Mouse (Mus musculus) T-helper 1 cell (primary cell): ENCODE measurements around the gene March4.

ENCODE experiments used
- in situ Hi-C: fragments of 300-600 bp; cut with MboI, MseI; formaldehyde crosslinking; loops from one replicate; pipeline ENCODE4 v1.15.1; 2025; ENCODE audit warnings: high pct_unique_total_duplicates

March4 gene

GRCm38 (mm10) chr1:72450790-72451189 lies 85.9 kb downstream of the March4 start:
- in situ Hi-C loops = no loop called here

GRCm38 (mm10) chr1:72449752-72450151 lies 87.0 kb downstream of the March4 start:
- in situ Hi-C loops = no loop called here

GRCm38 (mm10) chr1:72442747-72443146 lies 94.0 kb downstream of the March4 start:
- in situ Hi-C loops = no loop called here

- in situ Hi-C loops = no loop called here
These were observed 97.6 kb downstream of the March4 start for GRCm38 (mm10) chr1:72439146-72439545.

- in situ Hi-C loops = no loop called here
These were observed 99.8 kb downstream of the March4 start for GRCm38 (mm10) chr1:72436967-72437366.

GRCm38 (mm10) chr1:72434510-72434909 lies 102.2 kb downstream of the March4 start:
- in situ Hi-C loops = no loop called here

- in situ Hi-C loops = no loop called here
These were observed 104.2 kb downstream of the March4 start for GRCm38 (mm10) chr1:72432579-72432978.

- in situ Hi-C loops = no loop called here
These were observed 107.5 kb downstream of the March4 start for GRCm38 (mm10) chr1:72429107-72429807.

GRCm38 (mm10) chr1:72428526-72428925 lies 108.2 kb downstream of the March4 start:
- in situ Hi-C loops = no loop called here

GRCm38 (mm10) chr1:72426456-72426855 lies 110.3 kb downstream of the March4 start:
- in situ Hi-C loops = no loop called here

GRCm38 (mm10) chr1:72422121-72422520 lies 114.6 kb downstream of the March4 start:
- in situ Hi-C loops = no loop called here

- in situ Hi-C loops = no loop called here
These were observed 116.5 kb downstream of the March4 start for GRCm38 (mm10) chr1:72420220-72420619.

GRCm38 (mm10) chr1:72418744-72419655 lies 117.7 kb downstream of the March4 start:
- in situ Hi-C loops = no loop called here

GRCm38 (mm10) chr1:72414561-72415253 lies 122.0 kb downstream of the March4 start:
- in situ Hi-C loops = no loop called here

- in situ Hi-C loops = no loop called here
These were observed 122.6 kb downstream of the March4 start for GRCm38 (mm10) chr1:72414133-72414532.

- in situ Hi-C loops = no loop called here
These were observed 123.5 kb downstream of the March4 start for GRCm38 (mm10) chr1:72413205-72413604.

GRCm38 (mm10) chr1:72411108-72411507 lies 125.6 kb downstream of the March4 start:
- in situ Hi-C loops = no loop called here

GRCm38 (mm10) chr1:72409936-72410335 lies 126.8 kb downstream of the March4 start:
- in situ Hi-C loops = no loop called here

GRCm38 (mm10) chr1:72406505-72407079 lies 130.1 kb downstream of the March4 start:
- in situ Hi-C loops = no loop called here

GRCm38 (mm10) chr1:72401331-72402069 lies 135.2 kb downstream of the March4 start:
- in situ Hi-C loops = no loop called here

- in situ Hi-C loops = no loop called here
These were observed 136.1 kb downstream of the March4 start for GRCm38 (mm10) chr1:72400616-72401015.
